Mouse (Mus musculus): ENCODE results near the gene Osbpl8.

- no peak for TF ChIP-seq CTCF (IDR thresholded peaks at IDR 0.05; ENCODE audit: low read depth, low read length)
- no peak for TF ChIP-seq GATA1 (IDR thresholded peaks at IDR 0.05; ENCODE audit: borderline replicate concordance, low read length)
Measured at GRCm38 (mm10) chr10:111183634-111184270, 19.2 kb downstream of the Osbpl8 start.

Data from G1E (cell line).